Mouse (Mus musculus): Measurements from ENCODE around the gene Psmb3.

DNA sequence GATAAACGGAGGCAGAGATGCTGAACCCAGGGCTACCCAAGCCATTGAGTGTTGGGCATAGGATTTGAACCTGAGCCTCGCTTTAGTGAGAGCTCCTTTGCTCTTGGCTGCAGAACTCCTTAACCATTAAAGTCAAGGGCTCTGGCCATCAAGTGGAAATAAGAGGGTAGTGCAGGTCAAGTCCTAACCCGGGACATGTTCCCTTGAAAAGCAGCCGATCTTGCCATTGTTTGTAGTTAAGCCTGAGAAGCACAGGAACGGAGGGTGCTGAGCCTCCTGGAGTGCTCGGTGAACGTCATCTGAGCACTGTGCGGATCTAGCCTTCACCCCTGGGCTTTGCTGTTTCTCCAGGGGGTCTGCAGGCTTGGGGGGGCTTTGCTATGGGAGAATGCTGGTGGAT, 25.4 kb upstream of the Psmb3 start:
- TF ChIP-seq FLI1 (IDR thresholded peaks at IDR 0.05; ENCODE audit: low read length): no peak
- no peak for TF ChIP-seq GATA1 (IDR thresholded peaks at IDR 0.05; ENCODE audit: borderline replicate concordance, low read length)

Data from megakaryocyte, embryonic 14.5 days (primary cell).